Mouse (Mus musculus) adrenal gland, adult (tissue): ENCODE data around the gene Cacna1h.

ENCODE experiments used
- DNase-seq, 2 experiments: peaks; one replicate each; pipeline ENCODE4 v3.0.0; 2022 to 2023; ENCODE audit warnings: low spot score in 1 of 2; ENCODE audit not compliant: inconsistent age in 2 of 2

Cacna1h gene

GRCm38 (mm10) chr17:25333943-25334342 lies 99.6 kb downstream of the Cacna1h start:
- peak; percentile 54 to 84 for DNase-seq

GRCm38 (mm10) chr17:25332321-25332720 lies 101.3 kb downstream of the Cacna1h start:
- no peak for DNase-seq
